Mouse (Mus musculus) lung, postnatal 0 days (tissue): ENCODE data around the gene Caprin1. TPM values are rescaled to one million over a fixed set of nuclear protein-coding genes. Genes with fewer than 3 reads are reported as not detected.

ENCODE experiments used
- ATAC-seq: fragments of 200-750 bp; cut with Nextera tagmentation; 2 replicates; pipeline ENCODE4 v1.8.0; 2017; ENCODE audit warnings: moderate library complexity
- DNase-seq: peaks from one replicate; pipeline ENCODE4 v3.0.0-alpha.2; 2016; ENCODE audit warnings: low spot score
- H3K27ac ChIP-seq: fragments of 300-500 bp; sonication (generic); 2 replicates; pipeline ENCODE4 v1.5.1; 2014; ENCODE audit warnings: antibody characterized with exemption, mild to moderate bottlenecking, low read length, mixed read lengths
- H3K27me3 ChIP-seq: fragments of 300-500 bp; sonication (generic); replicated peaks from 2 replicates; pipeline ENCODE4 v1.6.1; 2014; ENCODE audit warnings: low read length, mixed read lengths; ENCODE audit not compliant: insufficient read depth
- H3K36me3 ChIP-seq: fragments of 300-500 bp; sonication (generic); 2 replicates; pipeline ENCODE4 v1.6.1; 2014; ENCODE audit warnings: low read length, mixed read lengths; ENCODE audit not compliant: insufficient read depth
- H3K4me1 ChIP-seq: fragments of 300-500 bp; sonication (generic); 2 replicates; pipeline ENCODE4 v1.6.1; 2014; ENCODE audit warnings: antibody characterized with exemption, low read depth, low read length, mixed read lengths; ENCODE audit not compliant: insufficient read depth
- H3K4me2 ChIP-seq: fragments of 300-500 bp; sonication (generic); replicated peaks from 2 replicates; pipeline ENCODE4 v1.6.1; 2014; ENCODE audit warnings: low read depth, mild to moderate bottlenecking, low read length, moderate library complexity, mixed read lengths
- H3K4me3 ChIP-seq: fragments of 300-500 bp; sonication (generic); 2 replicates; pipeline ENCODE4 v1.5.1; 2014; ENCODE audit warnings: low read depth, low read length
- H3K9ac ChIP-seq: fragments of 300-500 bp; sonication (generic); replicated peaks from 2 replicates; pipeline ENCODE4 v1.6.1; 2014; ENCODE audit warnings: low read depth, mild to moderate bottlenecking
- H3K9me3 ChIP-seq: fragments of 300-500 bp; sonication (generic); 2 replicates; pipeline ENCODE4 v1.6.1; 2016; ENCODE audit warnings: low read length, mixed read lengths
- CTCF ChIP-seq: IDR thresholded peaks from 2 replicates; pipeline ENCODE4 v1.5.1; 2016; ENCODE audit warnings: antibody characterized with exemption, mild to moderate bottlenecking
- EP300 ChIP-seq: IDR thresholded peaks from 2 replicates; pipeline ENCODE4 v1.6.1; 2016; ENCODE audit warnings: antibody characterized with exemption, mild to moderate bottlenecking, control low read depth
- WGBS: fragments of 180-500 bp; shearing (Covaris S2); extraction: QIAGEN DNeasy Blood & Tissue Kit; methylation state at CpG from one replicate; pipeline ENCODE4 v1.1.7; 2014; 5-methylcytosine and 5-hydroxymethylcytosine counted together
- polyA plus RNA-seq: library from polyadenylated mRNA; unstranded; fragments of >200 nt; fragmentation: Nextera tagmentation; extraction: Ambion mirVana; gene quantifications from 2 replicates; pipeline ENCODE4 v1.2.1, GENCODE M21; 2015

Caprin1 gene
- polyA plus RNA-seq, 1 experiment from 2014 or later: 87.8 TPM

- no peak overlapping the region for H3K27ac ChIP-seq
- no peaks in the 10 kb centered on the region for H3K9me3 ChIP-seq
- H3K36me3 ChIP-seq: no peaks in the 10 kb centered on the region
- 66% methylated on average over 5 of the region's 5 CpGs for WGBS
- H3K4me2 ChIP-seq: no peak overlapping the region
- DNase-seq (no peak), ATAC-seq (no peak)
- no peak overlapping the region for H3K4me3 ChIP-seq
- H3K4me1 ChIP-seq: no peaks in the 10 kb centered on the region
- H3K27me3 ChIP-seq: no peaks in the 10 kb centered on the region
- H3K9ac ChIP-seq: no peak overlapping the region
- no peak for TF ChIP-seq CTCF
- TF ChIP-seq EP300: no peak
Measured at GRCm38 (mm10) chr2:103803770-103804530, 6.5 kb upstream of the Caprin1 start.

GRCm38 (mm10) chr2:103802422-103802821 is 5.0 kb upstream of the Caprin1 start:
- H3K4me1 ChIP-seq: no peaks in the 10 kb centered on the region
- DNase-seq: no peak
- WGBS: 78% methylated on average over 1 of the region's 1 CpGs
- no peaks in the 10 kb centered on the region for H3K27me3 ChIP-seq
- no peaks in the 10 kb centered on the region for H3K9me3 ChIP-seq
- no peak overlapping the region for H3K27ac ChIP-seq
- no peak for TF ChIP-seq EP300
- TF ChIP-seq CTCF: no peak
- no peak overlapping the region for H3K4me2 ChIP-seq
- no peaks in the 10 kb centered on the region for H3K36me3 ChIP-seq
- no peak overlapping the region for H3K9ac ChIP-seq
- H3K4me3 ChIP-seq: no peak overlapping the region
- ATAC-seq: no peak

GRCm38 (mm10) chr2:103796861-103797466 is 485 bp downstream of the Caprin1 start:
- H3K4me3 ChIP-seq: peak overlapping the region; percentile 100
- no peaks in the 10 kb centered on the region for H3K27me3 ChIP-seq
- no peaks in the 10 kb centered on the region for H3K36me3 ChIP-seq
- peak overlapping the region; percentile 85 for H3K4me2 ChIP-seq
- DNase-seq (peak; percentile 90), ATAC-seq (peak; percentile 70)
- TF ChIP-seq CTCF (peak; percentile 17), EP300 (no peak)
- H3K27ac ChIP-seq: peak overlapping the region; percentile 99
- no peaks in the 10 kb centered on the region for H3K4me1 ChIP-seq
- WGBS: under 1% methylated on average over 45 of the region's 72 CpGs
- no peaks in the 10 kb centered on the region for H3K9me3 ChIP-seq
- H3K9ac ChIP-seq: peak overlapping the region; percentile 96

GRCm38 (mm10) chr2:103796211-103796860 is 1.1 kb downstream of the Caprin1 start:
- ATAC-seq: peak; percentile 32; the same call in 1 of the 2 replicates
- peak; percentile 47 for DNase-seq
- WGBS: under 1% methylated on average over 42 of the region's 42 CpGs
- no peaks in the 10 kb centered on the region for H3K4me1 ChIP-seq
- H3K36me3 ChIP-seq: no peaks in the 10 kb centered on the region
- H3K27me3 ChIP-seq: no peaks in the 10 kb centered on the region
- H3K9ac ChIP-seq: peak overlapping the region; percentile 96
- TF ChIP-seq EP300: no peak
- no peaks in the 10 kb centered on the region for H3K9me3 ChIP-seq
- peak overlapping the region; percentile 85 for H3K4me2 ChIP-seq
- H3K4me3 ChIP-seq: peak overlapping the region; percentile 100
- H3K27ac ChIP-seq: peak overlapping the region; percentile 99

- Histone ChIP-seq H3K4me1 (no peaks in the 10 kb centered on the region), H3K4me3 (peak overlapping the region; percentile 100), H3K36me3 (no peaks in the 10 kb centered on the region), H3K4me2 (peak overlapping the region; percentile 85), H3K27me3 (no peaks in the 10 kb centered on the region), H3K9ac (peak overlapping the region; percentile 96), H3K27ac (peak overlapping the region; percentile 99), H3K9me3 (no peaks in the 10 kb centered on the region)
- WGBS: 2% methylated on average over 11 of the region's 11 CpGs
- TF ChIP-seq CTCF (no peak), EP300 (no peak)
- DNase-seq (peak; percentile 91), ATAC-seq (peak; percentile 55)
Measured at GRCm38 (mm10) chr2:103795843-103796210, 1.6 kb downstream of the Caprin1 start.

- H3K4me2 ChIP-seq: no peak overlapping the region
- no peak overlapping the region for H3K4me3 ChIP-seq
- no peaks in the 10 kb centered on the region for H3K9me3 ChIP-seq
- H3K4me1 ChIP-seq: no peaks in the 10 kb centered on the region
- H3K27me3 ChIP-seq: no peaks in the 10 kb centered on the region
- no peak for DNase-seq
- no peaks in the 10 kb centered on the region for H3K36me3 ChIP-seq
- no peak for TF ChIP-seq EP300
- TF ChIP-seq CTCF: no peak
- no peak overlapping the region for H3K9ac ChIP-seq
- H3K27ac ChIP-seq: no peak overlapping the region
- no peak for ATAC-seq
- 98% methylated on average over 1 of the region's 1 CpGs for WGBS
Measured at GRCm38 (mm10) chr2:103792009-103792408, 5.4 kb downstream of the Caprin1 start.
